Mouse (Mus musculus) thymus, adult 2 months (tissue): ENCODE measurements at regions not wholly inside any gene's neighbourhood (a gene's known extent, or its start where the extent isn't known, plus 50 kb on each side); places are given as distances from the start of the nearest gene placed in this dataset.

Source experiments
- CTCF ChIP-seq: fragments of 200-500 bp; IDR thresholded peaks from 2 replicates; pipeline ENCODE4 v1.5.1; 2012; ENCODE audit warnings: mild to moderate bottlenecking, control low read depth, low read length, moderate library complexity, borderline replicate concordance; ENCODE audit not compliant: control insufficient read depth, poor library complexity, insufficient read depth; ENCODE audit errors: extremely low read depth
- POLR2A ChIP-seq: fragments of 200-500 bp; IDR thresholded peaks from 2 replicates; pipeline ENCODE4 v1.6.1; 2012; ENCODE audit warnings: mild to moderate bottlenecking, low read length, control low read depth, moderate library complexity; ENCODE audit not compliant: control insufficient read depth, poor library complexity, insufficient read depth; ENCODE audit errors: extremely low read depth

DNA sequence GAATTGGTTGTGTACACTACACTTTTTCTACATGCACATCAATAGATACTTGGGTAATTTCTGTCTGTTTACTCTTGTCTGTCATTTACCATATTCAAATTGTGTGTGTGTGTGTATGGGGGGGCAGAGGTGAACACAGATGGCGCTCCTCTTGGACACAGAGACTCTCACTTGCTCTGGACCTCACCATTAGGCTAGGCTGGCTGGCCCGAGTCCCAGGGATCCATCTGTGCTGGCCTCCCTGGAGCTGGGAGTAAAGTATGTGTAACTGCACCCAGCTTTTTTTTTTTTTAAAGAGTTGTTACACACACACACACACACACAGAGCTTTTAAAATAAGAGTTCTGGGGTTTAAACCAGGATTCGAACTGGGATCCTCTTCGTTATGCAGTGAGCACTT lies 124.5 kb upstream of the Arhgap5 start:
- no peak for TF ChIP-seq CTCF
- TF ChIP-seq POLR2A = no peak
